Mouse (Mus musculus): ENCODE measurements at regions not wholly inside any gene's neighbourhood (a gene's known extent, or its start where the extent isn't known, plus 50 kb on each side); places are given as distances from the start of the nearest gene placed in this dataset.
A peak's percentile ranks its signal among the peaks of the same experiment; 100 is the strongest.

DNA sequence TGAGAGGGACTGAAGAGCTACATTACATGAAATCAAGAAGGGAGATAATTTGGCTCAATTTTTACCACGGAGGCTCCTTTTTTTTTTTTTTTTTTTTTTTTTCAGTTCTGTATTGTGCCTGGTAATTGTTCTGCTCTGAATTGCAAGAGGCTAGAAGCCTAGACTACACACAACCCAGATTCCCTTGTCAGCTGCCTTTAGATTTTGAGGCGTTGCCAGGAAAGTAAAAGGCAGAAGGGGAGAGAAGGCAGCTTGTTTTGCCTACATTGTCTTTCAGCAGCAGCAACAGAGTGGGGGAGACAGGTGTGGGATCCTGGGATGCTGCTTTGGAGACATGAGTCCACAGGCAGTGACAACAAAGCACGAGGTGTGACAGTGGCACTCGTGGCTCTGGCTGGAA is 170.7 kb downstream of the Mycn start:
- ATAC-seq (replicated peaks; ENCODE audit: poor library complexity): no peak

DNA sequence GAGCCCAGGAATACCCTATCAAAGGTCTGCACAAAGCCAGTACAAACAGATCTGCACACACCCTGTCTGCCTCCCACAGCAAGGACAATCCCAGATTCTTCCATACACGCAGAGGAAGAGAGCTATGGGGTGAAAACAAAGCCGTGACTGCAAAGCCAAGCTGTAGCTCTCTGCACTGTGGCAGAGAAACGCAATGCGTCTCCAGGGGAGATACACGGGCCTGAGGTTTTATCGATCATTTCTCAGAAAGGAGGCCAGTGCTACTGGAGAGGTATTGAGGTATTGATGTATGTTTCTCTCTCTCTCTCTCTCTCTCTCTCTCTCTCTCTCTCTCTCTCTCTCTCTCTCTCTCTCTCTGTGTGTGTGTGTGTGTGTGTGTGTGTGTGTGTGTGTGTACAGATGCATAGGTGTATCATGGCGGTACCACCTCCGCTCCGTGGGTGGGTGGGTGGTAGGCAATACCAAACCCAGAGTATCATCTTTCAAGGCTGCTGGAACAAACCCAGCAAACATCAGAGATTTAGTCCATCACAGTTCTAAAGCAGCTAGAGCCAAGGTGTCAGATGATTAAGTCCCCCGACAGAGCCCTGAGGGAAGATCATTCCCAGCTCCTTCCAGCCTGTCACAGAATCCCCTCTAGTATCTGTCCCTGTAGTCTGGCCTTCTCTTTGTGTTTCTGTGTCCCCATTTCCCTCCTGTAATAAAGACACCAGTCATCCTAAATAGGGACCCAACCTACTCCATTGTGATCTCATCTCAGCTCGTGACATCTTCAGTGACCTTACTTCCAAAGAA is 175.0 kb downstream of the Mycn start:
- no peak for ATAC-seq (replicated peaks; ENCODE audit: poor library complexity)

GRCm38 (mm10) chr12:12765490-12766058 is 176.1 kb downstream of the Mycn start:
- ATAC-seq (replicated peaks; ENCODE audit: poor library complexity): 0 out of 2 replicates have a peak, but pooled peaks have one; percentile 17

GRCm38 (mm10) chr12:12765055-12765454 is 176.7 kb downstream of the Mycn start:
- no peak for ATAC-seq (replicated peaks; ENCODE audit: poor library complexity)

GRCm38 (mm10) chr12:12764586-12764985 is 177.1 kb downstream of the Mycn start:
- ATAC-seq (replicated peaks; ENCODE audit: poor library complexity): no peak

DNA sequence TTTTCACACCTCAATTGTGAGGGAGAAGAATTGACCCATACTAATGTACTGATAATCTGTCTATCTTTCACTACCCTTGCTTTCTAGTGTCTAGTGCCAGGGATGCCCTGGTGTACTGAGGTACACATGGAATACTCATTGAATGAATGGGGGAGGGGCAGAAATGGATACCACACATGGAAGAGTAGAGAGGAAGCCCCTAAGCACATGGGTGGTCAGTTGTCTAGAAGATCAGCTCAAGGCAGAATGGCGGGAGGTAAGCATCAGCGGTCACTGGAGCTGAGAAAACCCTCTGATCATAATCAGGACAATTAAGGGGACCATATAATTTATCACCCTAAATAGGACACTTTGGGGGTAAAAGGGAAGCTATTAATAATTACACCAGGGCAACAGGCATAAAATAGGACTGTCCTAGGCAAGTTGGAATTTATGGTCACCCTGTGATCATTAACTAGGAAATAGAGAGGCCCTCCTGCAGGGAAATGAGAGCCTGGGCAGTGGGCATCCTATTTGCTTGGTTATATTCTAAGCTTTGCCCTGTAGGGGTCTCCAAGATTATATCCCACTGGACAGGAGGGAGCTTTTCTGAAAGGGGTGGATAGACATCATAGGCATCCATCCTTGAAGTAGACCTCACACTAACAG is 185.3 kb downstream of the Mycn start:
- ATAC-seq (replicated peaks; ENCODE audit: poor library complexity): no peak

DNA sequence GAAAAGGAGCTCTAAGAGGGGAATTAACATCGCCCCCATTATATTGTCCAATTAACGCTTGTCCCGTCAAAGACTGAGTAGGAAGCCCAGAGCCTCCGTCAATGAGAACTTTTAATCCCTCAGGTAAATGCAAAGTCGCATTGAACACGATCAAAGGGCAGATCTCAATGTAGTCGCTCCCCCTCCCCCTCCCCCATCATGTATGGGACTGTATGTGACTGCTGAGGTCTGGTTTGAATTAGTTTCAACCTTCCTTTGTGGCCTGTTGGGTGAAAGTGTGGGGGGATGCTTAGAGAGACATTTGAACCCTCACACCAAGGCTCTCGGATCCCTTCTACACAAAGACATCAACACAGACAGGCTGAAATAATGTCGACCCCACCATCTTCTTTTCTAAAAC is 187.9 kb downstream of the Mycn start:
- no peak for ATAC-seq (replicated peaks; ENCODE audit: poor library complexity)

DNA sequence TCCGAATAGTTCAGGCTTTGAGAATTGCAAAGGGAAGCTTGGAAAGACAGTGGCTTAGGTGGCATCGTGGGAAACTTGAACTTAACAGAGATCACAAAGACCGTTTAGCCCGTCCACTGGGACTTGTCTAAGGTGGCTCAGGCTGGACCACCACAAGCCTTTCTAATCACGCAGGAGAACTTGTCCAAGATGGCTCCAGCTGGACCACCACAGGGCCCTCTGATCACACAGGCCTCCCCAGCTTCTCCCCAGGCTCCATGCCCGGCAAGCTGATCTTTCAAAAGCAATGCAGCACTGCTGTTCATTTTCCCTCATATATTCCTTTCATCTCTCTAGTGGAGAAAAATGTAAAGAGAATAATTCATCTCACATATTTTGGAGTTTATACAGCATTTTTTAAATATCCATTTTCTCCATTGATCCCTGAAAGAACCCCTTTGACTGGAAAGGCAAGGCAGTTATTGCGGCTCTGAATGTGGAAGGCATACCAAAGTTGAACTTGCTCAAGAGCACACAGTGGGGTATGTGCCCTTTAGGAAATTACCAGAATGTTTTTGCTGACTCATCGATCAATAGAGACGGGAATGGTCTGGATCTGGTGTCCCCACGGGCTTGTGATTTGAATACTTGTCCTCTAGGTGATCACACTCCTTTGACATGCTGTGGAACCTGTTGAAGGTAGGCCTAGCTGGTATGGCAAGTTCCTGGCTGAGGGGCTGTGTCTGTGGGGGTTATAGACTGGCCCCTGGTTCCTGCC is 189.9 kb downstream of the Mycn start:
- ATAC-seq (replicated peaks; ENCODE audit: poor library complexity): no peak

- no peak for ATAC-seq (replicated peaks; ENCODE audit: poor library complexity)
These were observed 192.0 kb downstream of the Mycn start for GRCm38 (mm10) chr12:12749690-12750089.

DNA sequence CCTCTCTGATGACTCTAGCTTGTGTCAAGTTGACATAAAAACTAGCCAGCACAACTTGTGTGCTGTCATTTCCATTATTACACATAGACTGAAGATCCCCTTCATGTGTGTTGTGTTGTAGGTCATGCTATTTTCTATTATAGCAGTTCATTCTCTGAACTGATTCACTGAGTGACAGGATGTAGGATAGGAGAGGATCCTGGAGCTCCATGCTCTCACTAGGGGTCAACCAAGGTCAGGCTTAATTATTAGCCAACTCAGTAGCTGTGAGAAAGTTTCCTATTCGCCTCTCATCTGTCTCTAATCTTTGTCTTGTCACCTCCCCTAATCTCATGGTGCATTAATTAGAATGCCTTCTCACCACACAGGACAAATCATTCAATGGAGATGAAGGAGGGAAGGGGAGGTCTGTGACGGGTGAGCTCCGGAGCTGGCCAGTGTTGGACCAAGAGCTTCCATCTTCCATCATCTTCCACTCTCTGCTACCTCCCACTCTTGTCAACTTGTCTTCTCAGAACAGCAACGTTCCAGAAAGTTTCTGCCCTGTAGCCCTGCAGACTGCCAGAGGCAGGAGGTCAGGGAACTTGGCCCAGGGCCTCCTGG is 194.8 kb downstream of the Mycn start:
- ATAC-seq (replicated peaks; ENCODE audit: poor library complexity): no peak

- ATAC-seq (replicated peaks; ENCODE audit: poor library complexity): peak; percentile 48
These were observed 197.2 kb downstream of the Mycn start for GRCm38 (mm10) chr12:12744492-12744891.

DNA sequence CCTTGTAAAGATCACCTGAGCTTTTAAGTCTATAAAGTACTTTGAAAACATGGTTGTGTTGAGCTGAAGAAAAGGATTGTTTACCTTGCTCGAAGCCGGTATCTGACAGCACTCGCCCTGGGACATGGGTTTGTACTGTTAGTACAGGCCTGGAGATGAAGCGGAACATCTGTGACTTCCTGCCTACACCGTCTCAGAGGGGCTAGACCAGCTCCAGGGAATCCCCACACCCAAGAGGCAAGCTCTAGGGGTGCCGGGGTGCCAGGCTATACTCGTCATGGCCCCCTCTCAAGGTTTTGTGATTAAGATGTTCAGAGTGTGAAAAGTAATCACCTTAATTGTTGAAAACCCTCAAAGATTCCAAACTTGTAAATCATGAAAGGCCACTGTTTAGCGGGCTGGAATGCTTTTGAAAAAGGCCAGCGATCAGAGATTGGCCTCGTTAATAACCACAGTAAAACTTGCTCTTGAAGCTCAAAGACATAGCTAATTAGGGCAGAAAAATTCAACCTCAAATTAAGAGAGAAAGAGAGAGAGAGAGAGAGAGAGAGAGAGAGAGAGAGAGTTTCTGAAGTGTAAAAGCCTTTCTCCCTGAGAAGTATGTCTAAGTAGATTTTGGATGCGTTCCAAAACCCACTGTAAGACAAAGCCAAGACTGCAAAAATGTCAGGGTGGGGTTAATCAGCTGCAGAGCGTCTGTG is 202.9 kb downstream of the Mycn start:
- ATAC-seq (replicated peaks; ENCODE audit: poor library complexity): no peak

GRCm38 (mm10) chr12:12725797-12726196 is 215.9 kb downstream of the Mycn start:
- ATAC-seq (replicated peaks; ENCODE audit: poor library complexity): no peak

- no peak for ATAC-seq (replicated peaks; ENCODE audit: poor library complexity)
These were observed 216.6 kb downstream of the Mycn start for GRCm38 (mm10) chr12:12725075-12725474.

DNA sequence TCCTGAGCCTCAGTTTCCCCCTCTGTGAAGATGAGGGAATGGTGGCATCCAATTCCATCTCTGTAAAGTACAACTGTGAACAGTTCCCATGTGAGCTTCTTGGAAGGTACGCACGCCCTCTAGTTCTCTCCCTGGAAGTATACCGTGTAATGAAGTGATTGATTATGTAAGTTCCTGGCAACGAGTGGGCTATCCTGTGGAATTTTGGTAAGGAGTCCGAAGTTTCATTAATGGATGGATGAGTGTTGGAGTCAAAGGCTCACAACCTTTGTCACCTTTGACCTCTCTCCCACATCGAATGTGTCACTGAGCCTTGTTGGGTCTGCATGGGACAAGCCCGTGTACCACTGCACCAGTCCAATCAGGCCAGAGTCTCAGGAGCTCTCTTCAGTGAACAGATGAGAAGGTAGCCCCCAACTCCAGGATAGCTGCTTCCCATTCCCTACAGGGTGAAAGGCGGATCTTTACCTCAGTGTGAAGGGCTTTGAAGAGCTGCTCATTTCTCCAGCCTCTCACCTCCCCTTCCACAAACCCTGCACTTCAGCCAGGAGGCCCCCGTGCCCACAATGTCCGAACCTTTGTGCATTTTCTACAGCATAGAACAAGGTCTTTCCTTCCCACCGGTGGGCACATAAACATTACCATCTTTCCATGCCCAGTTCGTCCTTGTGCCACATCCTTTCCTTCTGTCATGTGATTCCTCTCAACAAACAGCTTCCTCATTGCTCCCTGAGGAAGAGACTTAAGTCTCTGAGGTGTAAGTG is 217.8 kb downstream of the Mycn start:
- ATAC-seq (replicated peaks; ENCODE audit: poor library complexity): no peak

- ATAC-seq (replicated peaks; ENCODE audit: poor library complexity): no peak
These were observed 218.6 kb downstream of the Mycn start for GRCm38 (mm10) chr12:12722982-12723661.

GRCm38 (mm10) chr12:12716691-12717090 is 225.0 kb downstream of the Mycn start:
- ATAC-seq (replicated peaks; ENCODE audit: poor library complexity): no peak

GRCm38 (mm10) chr12:12715956-12716669 is 225.6 kb downstream of the Mycn start:
- no peak for ATAC-seq (replicated peaks; ENCODE audit: poor library complexity)

Data from megakaryocyte progenitor cell, adult 5-6 weeks (primary cell).